Mouse (Mus musculus) ovary, adult 2 months (tissue): ENCODE measurements around the gene Ccdc85a. TPM values are rescaled to one million over a fixed set of nuclear protein-coding genes. Genes with fewer than 3 reads are reported as not detected.

Experiments used
- polyA plus RNA-seq: library from polyadenylated mRNA; depleted of rRNA; stranded (reverse); fragments of >200 nt; gene quantifications from 2 replicates; pipeline ENCODE4 v1.2.3, GENCODE M21; 2012; rRNA removed

Gene Ccdc85a
- polyA plus RNA-seq = 1.8 and 2.0 TPM in 2 replicates

GRCm38 (mm10) chr11:28583911-28584434 is at the start of gene Ccdc85a:
TSS of gene Ccdc85a (minus strand) at chr11:28584324.

GRCm38 (mm10) chr11:28339224-28340150 is 244.6 kb downstream of the Ccdc85a start, which contains the start of gene Gm6685:
TSS of gene Gm6685 (minus strand) at chr11:28339867.

Other genes with a start within 250 kb of the Ccdc85a start
- 0.96 and 1.3 TPM in 2 replicates for gene Gm6685, start 244.5 kb downstream of the Ccdc85a start, polyA plus RNA-seq